Mouse (Mus musculus): ENCODE measurements around the gene Ciart.

- TF ChIP-seq CTCF (conservative IDR thresholded peaks at IDR 0.05 in 1 of 2, IDR thresholded peaks at IDR 0.05 in 1 of 2; ENCODE audit: low read depth in 2 of 2, low read length in 2 of 2) (no peak), MXI1 (IDR thresholded peaks at IDR 0.05; ENCODE audit: low read depth, low read length) (no peak), POLR2A (IDR thresholded peaks at IDR 0.05; ENCODE audit: low read depth, low read length) (no peak), HCFC1 (IDR thresholded peaks at IDR 0.05; ENCODE audit: low read depth, low read length) (no peak), EP300 (IDR thresholded peaks at IDR 0.05; ENCODE audit: low read length) (no peak)
Observed at GRCm38 (mm10) chr3:95904568-95904967, 22.5 kb upstream of the Ciart start, which contains the start of gene Car14.
